Mouse (Mus musculus): ENCODE measurements around the gene Ccdc85c. TPM values are rescaled to one million over a fixed set of nuclear protein-coding genes. Genes with fewer than 3 reads are reported as not detected.

Gene Ccdc85c
- total and polyA plus RNA-seq, 3 experiments: 14.0 to 32.4 (median 15.2) TPM

GRCm38 (mm10) chr12:108171336-108171735 is 103.9 kb downstream of the Ccdc85c start:
- Histone ChIP-seq H3K4me3 (replicated peaks in 1 of 3; ENCODE audit: low read depth in 2 of 3, low read length in 2 of 3, poor library complexity in 1 of 3) (no peak overlapping the region), H3K27ac (ENCODE audit: insufficient read depth, low read depth) (no peak overlapping the region), H3K4me2 (ENCODE audit: insufficient read depth, low read depth, poor library complexity, severe bottlenecking) (no peak overlapping the region), H3K9me3 (replicated peaks; ENCODE audit: low read length) (no peaks in the 10 kb centered on the region), H3K4me1 (ENCODE audit: control insufficient read depth in 1 of 2, insufficient read depth in 2 of 2) (peaks cover 23 to 90% of the 10 kb centered on the region in 2 experiments), H3K79me2 (replicated peaks; ENCODE audit: control insufficient read depth, extremely low read depth, insufficient read depth, poor library complexity, severe bottlenecking) (peaks cover 72% of the 10 kb centered on the region), H3K9ac (ENCODE audit: insufficient read depth, low read depth) (no peak overlapping the region), H3K27me3 (replicated peaks) (no peaks in the 10 kb centered on the region), H3K36me3 (replicated peaks in 1 of 2; ENCODE audit: control insufficient read depth in 1 of 2, insufficient read depth in 1 of 2, low read length in 1 of 2) (peaks cover 0 to 13% of the 10 kb centered on the region in 2 experiments)
- dilution Hi-C loops (cut with MboI; ENCODE audit: extremely low pct_ligation_motif_present, extremely low pct_unique_long_range_greater_than_20kb, low sequenced_read_pairs) (no loop called here), in situ Hi-C loops (cut with MboI; ENCODE audit: low pct_ligation_motif_present, low pct_unique_long_range_greater_than_20kb, low sequenced_read_pairs) (no loop called here)
- TF ChIP-seq POLR2A (IDR thresholded peaks at IDR 0.05; ENCODE audit: low read depth, low read length) (no peak), MAFK (IDR thresholded peaks at IDR 0.05; ENCODE audit: insufficient replicate concordance, low read length) (no peak), POLR2AphosphoS2 (IDR thresholded peaks at IDR 0.05; ENCODE audit: low read depth, low read length) (no peak), UBTF (IDR thresholded peaks at IDR 0.05; ENCODE audit: low read depth, low read length) (no peak), MAX (IDR thresholded peaks at IDR 0.05; ENCODE audit: low read length) (no peak), USF1 (IDR thresholded peaks at IDR 0.05; ENCODE audit: low read depth, low read length) (no peak), SIN3A (IDR thresholded peaks at IDR 0.05; ENCODE audit: low read length) (no peak), RCOR1 (conservative IDR thresholded peaks at IDR 0.05; ENCODE audit: low read depth, low read length) (no peak), CTCF (conservative IDR thresholded peaks at IDR 0.05 in 1 of 2, IDR thresholded peaks at IDR 0.05 in 1 of 2; ENCODE audit: low read depth in 2 of 2, low read length in 2 of 2) (no peak), MYC (IDR thresholded peaks at IDR 0.05; ENCODE audit: low read depth, low read length) (no peak), RAD21 (IDR thresholded peaks at IDR 0.05; ENCODE audit: low read depth, low read length) (no peak), USF2 (conservative IDR thresholded peaks at IDR 0.05; ENCODE audit: low read depth, low read length) (no peak), TBP (conservative IDR thresholded peaks at IDR 0.05; ENCODE audit: low read depth, low read length) (no peak)
- no peak for DNase-seq (ENCODE audit: extremely low read depth)

GRCm38 (mm10) chr12:108170467-108170866 is 104.8 kb downstream of the Ccdc85c start:
- no peak overlapping the region for H3K27ac ChIP-seq (ENCODE audit: insufficient read depth, low read depth)
- peaks cover 0 to 14% of the 10 kb centered on the region in 2 experiments for H3K36me3 ChIP-seq (replicated peaks in 1 of 2; ENCODE audit: control insufficient read depth in 1 of 2, insufficient read depth in 1 of 2, low read length in 1 of 2)
- peaks cover 25 to 92% of the 10 kb centered on the region in 2 experiments for H3K4me1 ChIP-seq (ENCODE audit: control insufficient read depth in 1 of 2, insufficient read depth in 2 of 2)
- in situ Hi-C loops (cut with MboI; ENCODE audit: low pct_ligation_motif_present, low pct_unique_long_range_greater_than_20kb, low sequenced_read_pairs) (no loop called here), dilution Hi-C loops (cut with MboI; ENCODE audit: extremely low pct_ligation_motif_present, extremely low pct_unique_long_range_greater_than_20kb, low sequenced_read_pairs) (no loop called here)
- peaks cover 69% of the 10 kb centered on the region for H3K79me2 ChIP-seq (replicated peaks; ENCODE audit: control insufficient read depth, extremely low read depth, insufficient read depth, poor library complexity, severe bottlenecking)
- TF ChIP-seq IRF4 (IDR thresholded peaks at IDR 0.05; ENCODE audit: low read depth, low read length): no peak; the same call in 1 of the 2 replicates
- peak; percentile 45; the same call in 1 of the 2 replicates for TF ChIP-seq MEF2A (IDR thresholded peaks at IDR 0.05; ENCODE audit: borderline replicate concordance, low read depth, low read length)
- TF ChIP-seq MAZ (IDR thresholded peaks at IDR 0.05; ENCODE audit: low read depth, low read length): no peak
- no peak overlapping the region for H3K4me3 ChIP-seq (replicated peaks in 1 of 3; ENCODE audit: low read depth in 2 of 3, low read length in 2 of 3, poor library complexity in 1 of 3)
- DNase-seq (ENCODE audit: extremely low read depth): no peak
- no peak overlapping the region for H3K4me2 ChIP-seq (ENCODE audit: insufficient read depth, low read depth, poor library complexity, severe bottlenecking)
- H3K27me3 ChIP-seq (replicated peaks): no peaks in the 10 kb centered on the region
- H3K9me3 ChIP-seq (replicated peaks; ENCODE audit: low read length): no peaks in the 10 kb centered on the region
- no peak overlapping the region for H3K9ac ChIP-seq (ENCODE audit: insufficient read depth, low read depth)

Data from CH12.LX (cell line).